Mouse (Mus musculus) T-cell, adult 2 months (primary cell): ENCODE data around the gene Pign.

Experiments
- DNase-seq: peaks from one replicate; pipeline ENCODE4 v3.0.0; 2022; ENCODE audit warnings: low spot score

Gene Pign

DNA sequence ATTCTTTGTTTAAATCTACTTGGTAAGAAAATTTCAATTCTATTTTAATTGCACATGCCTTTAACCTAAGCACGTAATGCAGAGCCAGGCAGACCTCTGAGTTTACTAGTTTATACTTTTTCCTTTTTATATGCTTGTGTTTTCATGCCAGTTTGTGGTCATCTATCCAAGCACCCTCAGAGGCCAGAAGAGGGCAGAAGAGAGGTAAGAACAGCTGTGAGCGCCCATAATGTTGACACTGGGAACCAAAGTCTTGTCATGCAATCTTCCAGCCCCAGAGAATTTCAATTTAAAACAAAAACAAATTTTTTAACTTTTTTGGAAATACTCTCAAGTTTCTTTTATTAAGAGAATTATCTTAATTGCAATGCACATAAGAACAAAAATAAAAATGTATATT, 99.7 kb downstream of the Pign start:
- no peak for DNase-seq

DNA sequence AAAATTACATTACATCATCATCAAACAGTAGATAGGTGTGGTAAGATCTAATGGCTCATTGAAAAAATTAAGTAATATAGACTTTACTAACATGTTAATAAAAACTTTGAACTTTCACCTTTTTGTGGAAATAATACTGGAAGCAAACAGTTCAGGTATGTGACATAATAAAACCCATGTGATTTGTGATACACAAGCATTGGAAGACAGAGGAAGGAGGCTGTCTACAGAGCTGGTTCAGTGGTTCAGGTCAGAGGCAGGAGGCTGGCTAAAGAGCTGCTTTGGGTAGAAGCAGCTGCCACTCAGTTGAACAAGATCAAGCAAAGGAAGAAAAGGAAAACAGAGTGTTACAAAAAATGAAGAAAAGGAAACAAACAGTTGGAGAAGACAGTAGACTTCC, 107.4 kb downstream of the Pign start:
- DNase-seq: no peak

DNA sequence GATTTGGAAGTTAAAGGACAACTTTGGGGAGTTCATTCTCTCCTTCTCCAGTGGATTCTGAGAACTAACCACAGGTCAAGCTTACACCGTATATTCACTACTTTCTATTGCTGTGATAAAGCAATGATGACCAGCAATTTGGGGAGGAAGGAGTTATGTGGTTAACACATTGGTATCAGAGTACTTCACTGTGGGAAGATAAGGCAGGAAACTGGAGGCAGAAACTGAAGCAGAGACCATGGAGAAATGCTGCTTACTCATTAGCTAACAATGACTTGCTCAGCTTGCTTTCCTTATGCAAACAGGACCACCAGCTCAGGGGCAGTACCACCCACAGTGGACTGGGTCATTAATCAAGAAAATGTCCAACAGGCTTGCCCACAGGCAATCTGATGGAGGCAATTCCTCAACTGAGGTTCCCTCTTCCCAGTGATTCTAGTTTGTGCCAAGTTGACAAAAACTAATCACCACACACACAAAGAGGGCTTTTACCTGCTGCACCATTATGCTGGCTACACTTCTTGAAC, 108.2 kb downstream of the Pign start:
- no peak for DNase-seq

DNA sequence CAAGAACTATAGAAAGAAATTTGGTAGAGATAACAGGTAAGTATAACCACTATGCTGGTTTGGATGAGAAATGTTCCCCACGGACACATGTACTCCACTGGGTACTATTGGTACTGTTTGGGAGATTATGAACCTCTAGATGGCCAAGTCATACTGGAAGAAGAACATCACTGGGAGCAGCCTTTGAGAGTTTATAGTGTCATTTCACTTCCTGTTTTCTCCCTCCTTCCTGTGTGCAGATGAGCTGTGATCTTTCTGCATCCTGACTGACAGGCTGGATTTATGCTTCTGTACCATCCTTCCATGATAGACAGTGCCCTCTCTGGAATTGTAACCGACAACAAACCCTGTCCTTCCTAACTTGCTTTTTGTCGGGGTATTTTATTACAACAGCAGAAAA, 110.3 kb downstream of the Pign start:
- DNase-seq: no peak

DNA sequence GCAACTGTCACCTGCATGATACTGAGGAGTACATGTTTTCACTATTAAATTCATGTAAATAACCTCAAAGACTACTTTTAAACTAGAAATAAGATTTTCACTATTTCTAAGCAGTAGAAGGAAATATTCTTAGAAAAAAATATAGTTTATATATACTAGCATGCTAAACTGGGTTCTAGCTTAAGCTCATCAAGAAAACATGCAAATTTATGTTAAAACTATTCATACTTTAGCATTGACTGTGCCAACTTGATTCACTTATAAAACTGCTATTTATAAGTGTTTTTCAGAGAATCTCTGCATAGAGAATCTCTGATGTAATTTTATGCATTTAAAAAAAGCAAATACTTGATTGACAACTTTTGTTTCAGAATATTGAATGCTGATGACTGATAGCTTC, 113.3 kb downstream of the Pign start:
- no peak for DNase-seq

DNA sequence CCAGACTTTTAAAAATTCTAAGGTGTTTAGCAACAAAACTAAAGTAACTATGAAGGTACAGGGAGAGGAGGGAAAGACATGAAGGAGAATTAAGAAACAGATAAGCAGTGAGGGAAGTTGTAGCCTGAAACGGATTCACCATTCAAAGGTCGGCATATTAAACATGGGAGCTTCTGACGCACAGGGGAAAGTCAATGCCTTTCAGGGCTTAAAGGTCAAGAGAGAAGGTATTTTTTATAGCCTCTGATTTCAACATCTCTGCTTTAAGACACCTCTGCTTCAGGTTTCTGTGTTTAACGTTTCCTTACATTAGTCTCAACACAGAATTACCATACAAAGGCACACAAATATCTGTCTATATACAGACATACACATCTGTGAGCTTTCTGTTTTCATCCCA, 113.8 kb downstream of the Pign start:
- DNase-seq: no peak

DNA sequence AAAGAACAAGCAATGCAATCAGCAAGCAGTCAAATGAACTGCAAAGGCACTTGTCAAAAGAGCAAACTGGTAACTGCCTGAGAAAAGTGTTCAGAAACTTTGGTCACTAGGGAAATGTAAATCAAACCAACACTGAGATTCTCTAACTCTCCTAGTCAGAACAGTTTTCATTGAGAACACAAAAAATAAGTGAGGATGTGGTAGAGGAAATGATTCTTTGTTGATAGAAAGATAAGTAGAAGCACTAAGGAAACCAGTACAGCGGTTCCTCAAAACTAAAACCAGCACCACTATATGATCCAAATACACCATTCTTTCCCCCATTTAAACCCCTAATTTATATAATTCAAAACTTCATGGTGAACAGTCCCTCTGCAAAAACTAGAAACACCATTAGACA, 120.4 kb downstream of the Pign start:
- DNase-seq: no peak

DNA sequence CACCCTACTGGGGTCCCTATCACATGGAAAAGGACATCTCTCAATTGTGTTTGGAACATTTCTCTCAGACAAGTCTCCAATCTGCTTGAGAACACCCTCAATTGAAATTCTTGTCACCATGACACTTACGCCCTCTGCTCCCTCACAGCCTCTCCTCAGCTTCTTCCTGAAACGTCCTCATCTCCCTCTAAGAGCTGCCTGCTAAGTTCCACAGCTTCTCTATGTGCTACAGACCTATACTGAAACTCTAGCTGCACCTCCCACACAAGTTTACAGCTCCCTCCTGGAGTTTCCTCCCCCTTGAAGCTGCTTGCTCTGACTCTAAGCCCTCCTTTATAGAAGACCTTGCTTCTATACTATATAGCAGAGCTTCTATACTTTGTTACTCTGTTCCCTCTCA, 139.7 kb downstream of the Pign start:
- no peak for DNase-seq

DNA sequence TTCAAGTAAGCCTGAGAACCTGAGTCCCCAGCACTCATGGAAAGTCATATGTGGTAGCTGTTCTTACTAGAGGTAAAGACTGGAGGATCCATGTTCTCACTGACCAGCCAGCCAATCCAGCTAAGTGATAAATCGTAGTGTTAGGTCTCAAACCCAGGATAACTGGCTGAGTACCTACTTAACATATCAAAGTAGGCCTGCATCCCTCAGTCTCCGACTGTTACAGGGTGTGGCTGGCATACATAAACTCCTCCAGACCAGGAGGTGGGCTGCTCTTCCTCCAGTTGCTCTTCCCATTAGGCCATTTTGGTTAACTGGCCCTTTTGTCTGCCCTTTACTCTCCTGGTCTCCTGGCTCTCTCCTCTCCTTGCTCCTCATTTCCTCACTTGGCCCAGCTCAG, 141.2 kb downstream of the Pign start:
- no peak for DNase-seq

DNA sequence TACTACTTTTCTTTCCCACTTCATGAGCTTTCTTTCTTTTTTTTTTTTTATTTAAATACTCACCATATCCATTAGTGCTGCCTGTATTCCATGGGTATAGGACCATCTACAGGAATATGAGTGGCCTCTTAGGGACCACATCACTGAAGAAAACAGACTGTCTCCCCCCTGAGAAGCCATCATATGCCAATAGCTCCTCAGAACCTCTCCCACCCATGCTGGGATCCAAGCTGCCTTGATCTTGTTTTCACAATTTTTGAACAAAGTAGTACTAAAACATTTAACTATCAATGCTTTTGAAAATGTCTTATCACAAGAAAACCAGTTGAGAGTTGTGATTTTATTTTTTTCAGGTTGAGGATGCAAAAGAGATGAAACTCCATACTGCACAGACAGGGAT, 145.4 kb downstream of the Pign start:
- DNase-seq: no peak

DNA sequence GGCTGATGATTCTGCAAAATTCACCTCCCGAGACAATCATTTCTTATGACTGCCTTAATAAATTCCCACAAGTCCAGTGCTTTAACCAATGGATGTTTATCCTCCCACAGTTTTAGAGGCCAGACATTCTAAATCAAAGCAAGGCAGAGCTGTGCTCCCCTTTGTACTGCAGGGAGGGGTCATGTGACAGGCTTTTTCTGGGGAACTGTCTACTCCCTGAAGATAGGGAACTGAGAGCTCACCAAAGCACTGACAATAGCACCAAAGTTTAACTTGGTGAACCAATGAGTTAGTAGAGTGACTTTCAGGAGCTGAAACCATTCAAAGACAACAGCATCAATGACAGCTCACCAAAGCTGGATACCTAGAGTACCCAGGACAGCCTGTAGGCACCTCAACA, 156.4 kb downstream of the Pign start:
- no peak for DNase-seq

DNA sequence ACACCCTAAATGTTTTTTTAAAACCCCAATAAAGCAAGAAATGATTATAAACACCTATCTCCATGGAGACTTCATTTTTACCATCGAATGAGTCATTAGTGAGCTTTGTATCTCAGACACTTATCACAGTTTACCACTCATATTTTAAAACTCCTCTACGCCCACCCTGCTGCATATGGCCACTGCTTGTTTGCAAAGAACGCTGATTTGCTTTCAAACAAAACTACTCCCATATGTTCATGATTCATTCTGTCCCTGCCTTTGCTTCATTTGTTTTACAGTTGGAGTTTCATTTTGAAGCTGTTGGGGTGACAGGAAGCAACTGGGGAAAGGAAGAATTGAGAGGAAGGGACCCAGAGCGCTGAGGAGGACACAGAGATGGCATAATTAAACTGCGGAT, 170.9 kb downstream of the Pign start:
- DNase-seq: no peak

DNA sequence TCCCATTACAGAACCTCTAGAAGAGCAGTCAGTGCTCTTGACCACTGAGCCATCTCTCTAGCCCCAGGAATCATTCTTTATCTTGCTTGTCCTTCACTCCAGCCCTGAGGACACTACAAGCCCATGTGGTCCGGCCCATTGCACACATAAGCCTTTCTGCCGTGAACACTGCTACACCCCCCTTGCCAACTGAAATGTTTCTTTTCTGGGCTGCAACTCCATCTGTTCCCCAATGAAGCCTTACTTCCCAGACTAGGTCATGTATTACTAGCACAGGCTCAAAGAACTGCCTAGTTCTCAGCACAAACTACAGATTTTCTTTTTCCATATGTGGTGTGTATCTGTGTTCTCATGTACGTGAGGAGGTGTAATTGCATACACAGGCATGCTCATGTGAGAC, 174.0 kb downstream of the Pign start:
- DNase-seq: no peak

DNA sequence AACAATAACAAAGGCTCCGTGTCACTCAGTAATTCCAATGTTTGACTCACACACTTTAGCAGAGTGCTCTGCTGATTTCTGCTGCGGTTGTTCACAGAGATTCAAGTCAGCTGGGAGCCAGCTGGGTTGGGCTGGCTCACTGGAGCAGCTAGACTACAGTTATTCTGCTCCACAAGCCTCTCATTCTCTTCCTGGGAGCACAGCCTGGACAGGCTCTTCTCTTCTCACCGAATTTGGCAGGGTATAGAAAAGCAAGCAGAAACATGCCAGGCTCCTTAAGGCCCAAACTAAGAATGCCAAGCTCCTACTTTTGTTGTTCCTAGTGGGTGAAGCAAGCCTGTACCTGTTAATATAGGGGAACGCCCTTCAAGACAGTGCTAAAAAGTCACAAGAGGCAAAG, 176.4 kb downstream of the Pign start:
- DNase-seq: no peak
